Mouse (Mus musculus) gastrocnemius, adult 2 months (tissue): ENCODE measurements at regions not wholly inside any gene's neighbourhood (a gene's known extent, or its start where the extent isn't known, plus 50 kb on each side); places are given as distances from the start of the nearest gene placed in this dataset.

Experiments used
- DNase-seq: peaks from one replicate; pipeline ENCODE4 v3.0.0; 2022
- H3K27ac ChIP-seq: fragments of 200-600 bp; 2 replicates; pipeline ENCODE4 v1.8.1; 2022; ENCODE audit warnings: mild to moderate bottlenecking
- H3K4me3 ChIP-seq: fragments of 200-600 bp; 2 replicates; pipeline ENCODE4 v1.8.1; 2022; ENCODE audit warnings: mild to moderate bottlenecking, moderate library complexity
- CTCF ChIP-seq: fragments of 200-600 bp; IDR thresholded peaks from 2 replicates; pipeline ENCODE4 v1.8.1; 2022; ENCODE audit warnings: antibody characterized with exemption, mild to moderate bottlenecking, moderate library complexity
- intact Hi-C: fragments of 180-260 bp; cut with DNase I; formaldehyde crosslinking; loops from one replicate; pipeline ENCODE4 v1.15.1; 2025

- no peak for TF ChIP-seq CTCF
- Histone ChIP-seq H3K27ac (peak overlapping the region; percentile 77), H3K4me3 (peak overlapping the region; percentile 72)
- intact Hi-C loops = loop anchor here (10.0 kb wide), 1 partner anchor 121 kb away; the partner anchor contains the start of gene Adamts9
- peak; percentile 30 for DNase-seq
Observed at GRCm38 (mm10) chr6:93065366-93065765, 122.1 kb upstream of the Adamts9 start.

DNA sequence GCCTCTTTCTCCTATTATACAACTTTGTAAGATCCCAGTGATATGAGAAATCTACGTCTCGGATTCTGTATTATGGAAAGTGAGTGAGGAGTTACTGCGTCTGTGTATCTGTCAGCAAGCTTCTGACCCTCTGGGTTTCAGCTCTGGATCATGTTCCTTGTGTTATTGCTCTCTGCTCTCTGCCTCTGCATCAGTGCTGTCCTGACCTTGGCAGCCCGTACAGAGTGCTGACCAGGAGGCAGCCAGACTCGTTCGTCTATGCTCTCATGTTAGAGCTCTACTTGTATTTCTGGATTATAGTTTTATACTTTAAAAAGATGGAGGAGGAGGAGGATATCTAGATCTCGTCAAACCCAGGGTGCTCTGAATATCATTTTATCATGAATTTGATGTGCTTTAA, 121.1 kb upstream of the Adamts9 start:
- no peak for TF ChIP-seq CTCF
- intact Hi-C loops = loop anchor here (10.0 kb wide), 1 partner anchor 120 kb away; the partner anchor contains the start of gene Adamts9
- H3K4me3 ChIP-seq = no peak overlapping the region
- no peak overlapping the region for H3K27ac ChIP-seq
- no peak for DNase-seq

DNA sequence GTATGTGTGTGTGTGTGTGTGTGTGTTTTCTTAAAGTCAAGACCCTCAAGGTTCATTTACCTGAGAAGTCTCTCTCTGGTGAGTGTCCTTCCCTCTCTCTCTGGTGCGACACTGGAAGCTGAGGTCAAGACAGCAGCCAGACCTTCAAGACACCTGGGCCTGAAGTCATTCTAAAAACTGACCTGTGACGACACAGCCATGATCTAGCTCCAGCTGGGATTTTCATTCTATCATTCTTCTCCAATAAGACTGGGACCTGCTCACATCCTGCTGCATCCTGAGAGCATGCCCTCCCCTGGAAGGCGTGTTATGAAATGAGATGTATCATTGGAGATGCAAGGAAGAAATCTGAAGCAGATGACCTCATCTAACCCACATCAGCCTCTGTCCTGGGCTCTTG, 118.4 kb upstream of the Adamts9 start:
- intact Hi-C loops = loop anchor here (10.0 kb wide), 1 partner anchor 117 kb away; the partner anchor contains the start of gene Adamts9
- no peak for TF ChIP-seq CTCF
- no peak overlapping the region for H3K27ac ChIP-seq
- DNase-seq = no peak
- no peak overlapping the region for H3K4me3 ChIP-seq

DNA sequence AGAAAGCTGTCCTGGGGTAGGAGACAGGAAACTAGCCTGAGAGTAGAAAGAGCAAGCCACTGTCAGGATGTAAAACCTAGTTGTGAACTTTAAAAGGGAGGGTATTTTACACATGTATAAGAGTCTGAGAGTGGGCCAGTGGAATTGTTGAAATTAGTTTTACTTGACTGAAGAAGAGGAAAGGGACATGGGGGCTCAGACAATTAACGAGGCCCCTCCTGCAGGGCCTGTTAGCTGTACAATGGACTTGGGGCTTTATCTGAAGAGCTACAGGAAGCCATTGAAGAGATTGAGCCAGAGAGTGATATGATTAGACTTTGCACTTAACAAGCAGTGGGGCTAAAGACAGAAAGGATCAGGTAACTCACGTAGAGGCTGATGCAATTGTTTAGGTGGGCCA, 102.2 kb upstream of the Adamts9 start:
- Histone ChIP-seq H3K27ac (no peak overlapping the region), H3K4me3 (no peak overlapping the region)
- DNase-seq = no peak
- no peak for TF ChIP-seq CTCF
- intact Hi-C loops = no loop called here

GRCm38 (mm10) chr6:93041041-93041440, 97.7 kb upstream of the Adamts9 start:
- Histone ChIP-seq H3K27ac (no peak overlapping the region), H3K4me3 (no peak overlapping the region)
- DNase-seq = no peak
- intact Hi-C loops = no loop called here
- TF ChIP-seq CTCF = no peak

- intact Hi-C loops = no loop called here
Observed at GRCm38 (mm10) chr6:93031812-93032330, 88.6 kb upstream of the Adamts9 start.

DNA sequence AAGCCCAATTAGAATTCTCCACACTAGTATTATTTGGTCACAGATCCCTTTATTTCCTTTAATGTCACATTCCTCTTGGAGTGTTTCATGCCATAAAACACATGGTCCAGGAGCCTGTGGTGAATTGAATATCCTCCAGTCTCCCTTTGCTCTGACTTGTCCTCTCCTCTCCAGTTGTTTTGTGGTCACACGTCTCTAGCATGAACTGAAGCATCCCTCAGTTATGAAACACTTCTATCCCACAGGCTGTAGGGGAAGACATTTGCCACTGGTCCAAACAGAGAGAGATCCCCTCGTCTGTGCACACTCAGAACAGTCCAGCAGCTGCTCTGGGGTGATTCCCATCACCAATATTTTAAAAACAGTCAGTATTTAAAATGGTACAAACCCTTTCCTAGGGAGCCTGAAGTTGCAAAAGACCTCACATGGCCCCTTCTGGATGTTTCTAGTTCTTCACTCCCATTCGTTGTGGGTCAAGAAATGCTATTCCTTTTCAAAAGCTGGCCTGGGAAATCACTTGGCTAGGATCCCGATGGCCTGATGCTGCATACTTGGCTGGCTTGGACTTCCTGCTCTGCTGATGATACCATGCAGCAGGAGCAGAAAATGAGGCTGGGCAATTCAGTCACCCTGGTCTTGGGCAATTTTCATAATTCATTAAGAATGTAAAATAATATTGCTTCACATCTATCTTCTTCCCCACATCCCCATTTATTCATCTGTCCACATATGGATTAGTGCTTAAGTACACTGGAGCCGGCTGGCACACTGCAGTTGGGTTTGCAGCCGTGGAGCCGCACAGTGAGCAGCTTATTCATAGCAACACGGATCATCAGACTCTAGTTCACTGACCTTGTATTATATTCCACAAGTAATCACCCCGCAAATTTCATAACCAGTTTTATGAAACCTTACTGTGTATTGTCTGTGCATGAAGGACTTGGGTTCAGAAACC, 83.1 kb upstream of the Adamts9 start:
- intact Hi-C loops = no loop called here
- peak overlapping the region; percentile 32; the same call in 1 of the 2 replicates for H3K27ac ChIP-seq
- peak; percentile 66 for DNase-seq
- no peak overlapping the region for H3K4me3 ChIP-seq
- no peak for TF ChIP-seq CTCF

More at GRCm38 (mm10) chr6:93031812-93032330, 88.6 kb upstream of the Adamts9 start:
- no peak for TF ChIP-seq CTCF
- Histone ChIP-seq H3K4me3 (no peak overlapping the region), H3K27ac (no peak overlapping the region)
- no peak for DNase-seq

DNA sequence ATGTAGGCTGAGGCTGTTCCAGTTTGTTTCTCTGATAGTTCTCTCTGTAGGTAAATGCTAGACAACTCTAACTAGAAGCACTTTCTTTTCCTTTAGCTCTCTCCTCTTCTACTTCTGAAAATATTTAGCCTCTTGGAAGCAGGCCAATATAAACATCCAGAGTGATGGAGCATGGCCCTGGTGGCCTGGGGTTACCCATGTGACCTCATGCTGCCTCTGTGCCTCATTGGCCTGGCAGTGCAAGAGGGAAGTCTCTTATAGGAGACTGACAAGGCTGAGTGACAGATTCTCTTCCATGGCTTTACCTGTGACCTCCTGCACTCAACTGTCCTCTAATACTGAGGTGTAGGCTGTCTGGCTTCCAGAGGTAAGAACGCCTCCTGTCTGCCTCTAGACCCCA, 71.2 kb upstream of the Adamts9 start:
- no peak for TF ChIP-seq CTCF
- Histone ChIP-seq H3K27ac (no peak overlapping the region), H3K4me3 (no peak overlapping the region)
- intact Hi-C loops = no loop called here
- DNase-seq = no peak

DNA sequence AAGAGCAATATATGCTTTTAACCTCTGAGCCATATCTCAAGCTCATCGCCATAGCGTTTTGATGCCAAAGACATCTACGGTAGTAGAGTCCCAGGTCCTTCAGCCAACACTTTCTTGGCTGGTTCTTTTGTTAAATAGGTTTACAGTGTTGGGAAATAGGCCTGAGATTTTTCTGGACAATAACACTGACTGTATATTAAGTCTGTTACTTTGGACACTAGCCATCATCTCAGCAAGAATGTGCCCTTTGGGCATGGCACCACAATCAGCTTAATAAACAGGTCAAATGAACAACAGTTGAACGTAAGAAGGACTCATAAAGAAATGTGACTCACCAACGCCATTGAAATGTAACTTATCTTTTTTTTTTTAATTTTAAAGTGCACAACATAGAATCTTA, 68.6 kb upstream of the Adamts9 start:
- no peak for DNase-seq
- intact Hi-C loops = no loop called here
- TF ChIP-seq CTCF = no peak
- Histone ChIP-seq H3K27ac (no peak overlapping the region), H3K4me3 (no peak overlapping the region)

- intact Hi-C loops = no loop called here
Observed at GRCm38 (mm10) chr6:93004587-93005240, 61.4 kb upstream of the Adamts9 start.

DNA sequence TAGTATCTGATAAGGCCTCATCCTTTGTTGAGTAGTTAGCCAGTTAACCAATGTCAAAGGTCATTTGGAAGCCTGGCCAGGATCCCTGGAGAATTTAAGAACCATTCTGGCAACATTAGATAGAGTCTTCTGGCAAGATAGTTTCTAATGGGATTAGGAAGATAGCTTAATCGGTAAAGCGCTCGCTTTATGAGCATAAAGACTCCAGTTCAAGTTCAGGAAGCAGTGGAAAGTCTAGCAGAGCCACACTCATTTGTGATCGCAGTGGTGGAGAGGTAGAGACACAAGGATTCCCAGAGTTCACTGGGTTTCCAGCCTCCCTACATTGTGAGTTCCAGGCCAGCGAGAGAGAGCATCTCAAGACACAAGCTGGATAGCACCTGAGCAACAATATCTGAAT, 60.5 kb upstream of the Adamts9 start:
- Histone ChIP-seq H3K27ac (no peak overlapping the region), H3K4me3 (no peak overlapping the region)
- no peak for TF ChIP-seq CTCF
- DNase-seq = no peak
- intact Hi-C loops = no loop called here

More at GRCm38 (mm10) chr6:93004587-93005240, 61.4 kb upstream of the Adamts9 start:
- TF ChIP-seq CTCF = no peak
- DNase-seq = peak; percentile 22
- no peak overlapping the region for H3K27ac ChIP-seq
- no peak overlapping the region for H3K4me3 ChIP-seq

- Histone ChIP-seq H3K27ac (no peak overlapping the region), H3K4me3 (no peak overlapping the region)
- TF ChIP-seq CTCF = no peak
- no peak for DNase-seq
- intact Hi-C loops = no loop called here
Observed at GRCm38 (mm10) chr6:92993647-92994046, 50.4 kb upstream of the Adamts9 start.
